Mouse (Mus musculus) brain, embryonic 14.5 days (tissue): ENCODE measurements around the gene Shld1.

ENCODE experiments used
- CTCF ChIP-seq: fragments of 200-500 bp; IDR thresholded peaks from 2 replicates; pipeline ENCODE4 v1.5.1; 2012; ENCODE audit warnings: inconsistent platforms, mild to moderate bottlenecking, moderate library complexity, borderline replicate concordance; ENCODE audit not compliant: insufficient read depth, insufficient read length; ENCODE audit errors: extremely low read depth
- POLR2A ChIP-seq: fragments of 200-500 bp; IDR thresholded peaks from 2 replicates; pipeline ENCODE4 v1.6.1; 2012; ENCODE audit warnings: mild to moderate bottlenecking, inconsistent platforms, borderline replicate concordance; ENCODE audit not compliant: poor library complexity, insufficient read depth, insufficient read length, severe bottlenecking; ENCODE audit errors: extremely low read depth

GRCm38 (mm10) chr2:132650546-132650945 lies 36.2 kb upstream of the Shld1 start:
- no peak for TF ChIP-seq CTCF
- no peak for TF ChIP-seq POLR2A
